Mouse (Mus musculus): ENCODE data around the gene Gm20388.

Gm20388 gene

GRCm38 (mm10) chr8:120475462-120476201 is 565.0 kb downstream of the Gm20388 start:
- no peak for DNase-seq (ENCODE audit: low spot score)

- no peak for DNase-seq (ENCODE audit: low spot score)
Observed at GRCm38 (mm10) chr8:120476711-120477575, 566.3 kb downstream of the Gm20388 start.

GRCm38 (mm10) chr8:120478754-120479153 is 568.1 kb downstream of the Gm20388 start:
- no peak for DNase-seq (ENCODE audit: low spot score)

- DNase-seq (ENCODE audit: low spot score): no peak
Observed at GRCm38 (mm10) chr8:120479691-120480090, 569.0 kb downstream of the Gm20388 start.

GRCm38 (mm10) chr8:120482015-120482689 is 571.5 kb downstream of the Gm20388 start:
- DNase-seq (ENCODE audit: low spot score): no peak

- DNase-seq (ENCODE audit: low spot score): no peak
Observed at GRCm38 (mm10) chr8:120484460-120484859, 573.8 kb downstream of the Gm20388 start.

- DNase-seq (ENCODE audit: low spot score): no peak
Observed at GRCm38 (mm10) chr8:120485116-120485515, 574.5 kb downstream of the Gm20388 start.

- DNase-seq (ENCODE audit: low spot score): no peak
Observed at GRCm38 (mm10) chr8:120485551-120486476, 575.2 kb downstream of the Gm20388 start.

- DNase-seq (ENCODE audit: low spot score): peak; percentile 41
Observed at GRCm38 (mm10) chr8:120486477-120487376, 576.1 kb downstream of the Gm20388 start.

- DNase-seq (ENCODE audit: low spot score): no peak
Observed at GRCm38 (mm10) chr8:120487377-120487728, 576.7 kb downstream of the Gm20388 start.

GRCm38 (mm10) chr8:120487729-120488510 is 577.3 kb downstream of the Gm20388 start:
- DNase-seq (ENCODE audit: low spot score): peak; percentile 59

- no peak for DNase-seq (ENCODE audit: low spot score)
Observed at GRCm38 (mm10) chr8:120488636-120489131, 578.0 kb downstream of the Gm20388 start.

- DNase-seq (ENCODE audit: low spot score): peak; percentile 48
Observed at GRCm38 (mm10) chr8:120489142-120489754, 578.6 kb downstream of the Gm20388 start.

- no peak for DNase-seq (ENCODE audit: low spot score)
Observed at GRCm38 (mm10) chr8:120489771-120490281, 579.2 kb downstream of the Gm20388 start.

- DNase-seq (ENCODE audit: low spot score): no peak
Observed at GRCm38 (mm10) chr8:120490354-120491141, 579.9 kb downstream of the Gm20388 start.

- no peak for DNase-seq (ENCODE audit: low spot score)
Observed at GRCm38 (mm10) chr8:120491166-120491793, 580.6 kb downstream of the Gm20388 start.

GRCm38 (mm10) chr8:120492193-120492880 is 581.7 kb downstream of the Gm20388 start:
- DNase-seq (ENCODE audit: low spot score): no peak
